Mouse (Mus musculus) olfactory bulb, adult 2 months (tissue): ENCODE results near the gene Hipk2. TPM values are rescaled to one million over a fixed set of nuclear protein-coding genes. Genes with fewer than 3 reads are reported as not detected.

Source experiments
- H3K27ac ChIP-seq: fragments of 200-500 bp; 2 replicates; pipeline ENCODE4 v1.5.1; 2012; ENCODE audit warnings: low read depth, low read length; ENCODE audit not compliant: insufficient read depth
- H3K4me1 ChIP-seq: fragments of 200-500 bp; 2 replicates; pipeline ENCODE4 v1.6.1; 2012; ENCODE audit warnings: low read length; ENCODE audit not compliant: control insufficient read depth, insufficient read depth
- H3K4me3 ChIP-seq: fragments of 200-500 bp; 2 replicates; pipeline ENCODE4 v1.5.1; 2012; ENCODE audit warnings: mild to moderate bottlenecking, low read depth, low read length, moderate library complexity; ENCODE audit not compliant: insufficient read depth
- CTCF ChIP-seq: fragments of 200-500 bp; IDR thresholded peaks from 2 replicates; pipeline ENCODE4 v1.5.1; 2012; ENCODE audit warnings: low read depth, mild to moderate bottlenecking, low read length, moderate library complexity; ENCODE audit not compliant: insufficient read depth
- POLR2A ChIP-seq: fragments of 200-500 bp; IDR thresholded peaks from 2 replicates; pipeline ENCODE4 v1.6.1; 2012; ENCODE audit warnings: mild to moderate bottlenecking, low read depth, low read length, moderate library complexity; ENCODE audit not compliant: insufficient read depth
- WGBS: fragments of 180-500 bp; shearing (Covaris S2); methylation state at CpG from one replicate; pipeline ENCODE4 v1.1.7; 2018; 5-methylcytosine and 5-hydroxymethylcytosine counted together
- polyA plus RNA-seq: library from polyadenylated mRNA; stranded (reverse); fragments of >200 nt; gene quantifications from 2 replicates; pipeline ENCODE4 v1.2.4, GENCODE M21; 2012; ENCODE audit warnings: low replicate concordance; ENCODE audit not compliant: missing spikeins, insufficient read depth, insufficient read length

The Hipk2 gene
- polyA plus RNA-seq, 1 experiment, result not detected

- TF ChIP-seq CTCF (no peak), POLR2A (no peak)
- no peak overlapping the region for H3K27ac ChIP-seq
- no peak overlapping the region for H3K4me3 ChIP-seq
- H3K4me1 ChIP-seq, result no peaks in the 10 kb centered on the region
- WGBS, result 82% methylated on average over 6 of the region's 6 CpGs
Observed at GRCm38 (mm10) chr6:38669580-38669979, 206.4 kb downstream of the Hipk2 start.

GRCm38 (mm10) chr6:38662714-38663615, 213.0 kb downstream of the Hipk2 start, which contains the start of gene Clec2l:
Clec2l (plus strand) TSS chr6:38663069.
- Histone ChIP-seq H3K27ac (peak within 1 kb of the TSS; percentile 13; the same call in 1 of the 2 replicates), H3K4me1 (peaks cover 12% of the 10 kb centered on the region), H3K4me3 (peak within 1 kb of the TSS; percentile 84)
- no peak for TF ChIP-seq CTCF
- no peak; the same call in 1 of the 2 replicates for TF ChIP-seq POLR2A
- 4% methylated on average over 82 of the region's 84 CpGs for WGBS

- Histone ChIP-seq H3K27ac (no peak overlapping the region), H3K4me3 (no peak overlapping the region), H3K4me1 (peaks cover 12% of the 10 kb centered on the region)
- 74% methylated on average over 4 of the region's 4 CpGs for WGBS
- TF ChIP-seq POLR2A (no peak), CTCF (no peak)
Observed at GRCm38 (mm10) chr6:38661626-38662025, 214.3 kb downstream of the Hipk2 start.

- 37% methylated on average over 14 of the region's 14 CpGs for WGBS
- no peaks in the 10 kb centered on the region for H3K4me1 ChIP-seq
- no peak overlapping the region for H3K27ac ChIP-seq
- H3K4me3 ChIP-seq, result no peak overlapping the region
- TF ChIP-seq POLR2A (no peak), CTCF (peak; percentile 60; the same call in 1 of the 2 replicates)
Observed at GRCm38 (mm10) chr6:38650263-38650937, 225.6 kb downstream of the Hipk2 start.

- no peak for TF ChIP-seq POLR2A
- no peak for TF ChIP-seq CTCF
- Histone ChIP-seq H3K4me3 (no peak overlapping the region), H3K27ac (no peak overlapping the region), H3K4me1 (no peaks in the 10 kb centered on the region)
- 72% methylated on average over 3 of the region's 3 CpGs for WGBS
Observed at GRCm38 (mm10) chr6:38649545-38649944, 226.4 kb downstream of the Hipk2 start.

Other genes with a start within 250 kb of the Hipk2 start
- not detected in 2 replicates for gene Klrg2, start 238.9 kb downstream of the Hipk2 start, polyA plus RNA-seq
- gene Clec2l, start 213.1 kb downstream of the Hipk2 start, polyA plus RNA-seq, result not detected in 2 replicates
- gene Tbxas1, start 761 bp downstream of the Hipk2 start, polyA plus RNA-seq, result not detected in 2 replicates
- not detected in 2 replicates for gene Parp12, start 242.2 kb upstream of the Hipk2 start, polyA plus RNA-seq